Mouse (Mus musculus) lung, postnatal 36 days (tissue): Measurements from ENCODE around the gene A830018L16Rik.
"Not testable (repeated sequence)": the region's sequence is repeated elsewhere in the genome, so short reads cannot be mapped to it uniquely, and the experiment has no call there.

Source experiments
- DNase-seq: peaks from one replicate; pipeline ENCODE4 v3.0.0; 2022; ENCODE audit warnings: mixed read lengths

The A830018L16Rik gene

DNA sequence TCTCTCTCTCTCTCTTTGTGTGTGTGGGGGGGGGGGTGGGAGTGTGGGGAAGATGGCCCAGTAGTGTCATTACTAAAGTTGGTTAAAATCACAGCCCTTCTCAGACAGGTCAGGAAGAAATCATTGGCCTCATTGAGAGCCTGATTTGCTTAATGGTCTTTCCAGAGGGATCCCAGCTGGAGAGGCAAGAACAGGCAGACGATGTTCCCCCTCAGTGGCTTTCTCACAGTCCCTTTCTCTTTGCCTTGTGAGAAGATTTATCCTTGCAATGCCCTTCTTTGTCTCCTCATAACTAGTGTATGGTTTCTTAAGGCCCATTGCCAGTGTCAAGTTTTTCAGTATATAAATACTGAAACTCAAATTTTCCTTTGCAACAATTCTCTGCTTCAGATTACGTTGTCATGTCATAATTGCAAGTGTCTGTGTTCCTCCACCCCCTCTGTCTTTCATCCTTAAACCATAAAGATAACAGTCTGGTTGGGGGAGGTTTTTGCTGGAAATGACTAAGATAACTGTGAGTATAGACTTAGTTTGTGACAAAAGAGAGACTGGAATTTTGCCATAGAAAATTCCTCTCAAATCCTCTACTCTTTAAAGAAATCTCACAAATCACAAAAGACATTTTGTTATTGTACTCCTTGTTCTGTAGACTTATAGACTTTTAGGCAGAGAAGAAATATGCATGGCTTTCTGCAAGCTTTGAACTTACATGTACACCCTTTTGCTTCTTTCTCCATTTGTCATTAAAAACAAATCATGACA lies 595.1 kb downstream of the A830018L16Rik start:
- no peak for DNase-seq

DNA sequence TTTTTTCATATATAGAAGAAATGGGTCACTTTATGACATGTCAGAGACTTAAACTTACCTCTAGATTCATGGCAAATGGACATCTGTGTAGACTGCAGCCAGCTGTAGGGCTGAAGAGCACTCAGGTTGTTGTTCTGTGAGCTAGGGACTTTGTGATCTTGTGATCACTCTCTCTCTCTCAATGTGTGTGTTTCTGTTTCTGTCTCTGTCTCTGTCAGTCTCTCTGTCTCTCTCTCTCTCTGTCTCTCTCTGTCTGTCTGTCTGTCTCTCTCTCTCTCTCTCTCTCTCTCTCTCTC lies 595.6 kb downstream of the A830018L16Rik start:
- DNase-seq, result no peak

- DNase-seq, result no peak
Measured at GRCm38 (mm10) chr1:12010607-12011006, 596.7 kb downstream of the A830018L16Rik start.

DNA sequence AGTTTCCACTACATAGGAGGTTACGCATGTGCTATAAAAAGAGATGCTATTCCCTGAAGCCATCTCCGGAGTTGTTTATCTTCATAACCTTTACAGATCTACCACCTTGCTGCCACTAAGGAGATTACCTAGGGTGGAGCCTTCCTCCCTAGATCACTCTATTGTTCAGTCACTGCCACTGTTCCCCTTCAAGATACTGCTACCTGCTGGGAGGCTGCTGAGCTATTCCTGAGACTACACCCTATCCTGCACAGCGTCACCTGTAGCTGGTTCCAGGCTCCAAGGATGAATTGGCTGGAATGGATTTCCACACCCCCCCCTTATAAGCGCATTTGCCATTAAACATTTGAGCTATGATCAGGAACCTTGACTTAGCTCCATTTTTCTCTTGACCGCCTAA lies 606.7 kb downstream of the A830018L16Rik start:
- DNase-seq, result not testable (repeated sequence)
